In the genomic region with DNA sequence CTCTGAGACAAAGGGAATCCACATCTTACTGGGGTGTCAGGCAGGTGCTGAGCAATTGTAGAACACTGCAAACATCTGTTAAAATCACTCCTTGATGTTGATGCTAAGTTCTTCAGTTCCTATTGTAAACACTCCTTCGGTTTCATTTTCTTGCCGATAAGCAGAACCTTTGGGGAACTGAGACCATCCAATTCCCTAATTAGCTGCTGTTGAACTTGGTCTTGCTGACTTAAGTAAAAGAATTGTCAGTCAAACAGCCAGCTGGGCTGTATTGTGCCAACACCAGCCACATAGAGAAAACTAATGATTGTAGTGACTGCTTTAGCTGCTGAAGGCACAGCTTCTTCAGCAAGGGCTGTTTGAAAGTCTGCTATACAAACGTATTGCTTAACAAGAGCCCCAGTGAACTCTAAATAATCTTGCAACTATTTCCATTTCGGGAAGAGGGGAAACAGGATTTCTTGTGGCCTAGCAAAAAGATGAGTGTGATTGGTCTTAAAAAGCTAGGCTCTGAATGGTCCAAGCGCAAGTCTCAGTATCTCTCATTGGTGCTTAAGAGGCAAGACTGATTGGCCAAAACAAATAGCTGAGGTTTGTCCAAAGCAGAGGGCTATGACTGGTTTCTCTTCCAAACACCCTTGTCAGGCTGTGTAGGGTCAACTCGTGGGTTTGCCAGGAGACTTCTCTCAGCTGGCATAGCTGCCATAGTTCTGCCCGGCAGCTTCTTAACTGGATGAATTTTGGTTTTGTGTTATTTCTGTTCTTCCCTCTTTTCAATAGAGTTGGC, we compare ENCODE assay signal across 11 mouse cellular contexts. TPM values are rescaled to one million over a fixed set of nuclear protein-coding genes. Genes with fewer than 3 reads are reported as not detected.
DNase-seq lines count a peak whose midpoint lies in the region; ATAC-seq and TF ChIP-seq lines count a peak whose summit lies in the region.
"Had no signal": no experiment of that assay in that cellular context is flagged by ENCODE, and none has a peak within 500 bp of the region (broad histone marks: within the 10 kb centered on the region; RNA-seq: fewer than 3 reads in every experiment).

No protein-coding gene starts in this region.

- no peak for ATAC-seq in liver, embryonic 16.5 days (ENCODE audit: low read depth)
- ATAC-seq in hindbrain, embryonic 12.5 days (ENCODE audit: low FRiP score), result no peak
- ATAC-seq: forebrain, embryonic 16.5 days had no signal

- no peak overlapping the region for H3K9ac ChIP-seq in liver, embryonic 16.5 days (ENCODE audit: low read depth, low read length)
- H3K9ac ChIP-seq in hindbrain, embryonic 12.5 days, result no peak overlapping the region

- peaks cover 18% of the 10 kb centered on the region for H3K4me1 ChIP-seq in liver, embryonic 16.5 days (ENCODE audit: control insufficient read depth, low read depth, low read length)
- peaks cover 2% of the 10 kb centered on the region; the same call in 1 of the 2 replicates for H3K4me1 ChIP-seq in small intestine, adult 2 months (ENCODE audit: control insufficient read depth, insufficient read depth, insufficient read length, low read length)
- peaks cover 20% of the 10 kb centered on the region for H3K4me1 ChIP-seq in hindbrain, embryonic 12.5 days
- peaks cover 22% of the 10 kb centered on the region for H3K4me1 ChIP-seq in limb, embryonic 10.5 days

- H3K27ac ChIP-seq in layer of hippocampus, adult 2 months, result peak overlapping the region; percentile 43
- H3K27ac ChIP-seq in liver, embryonic 16.5 days (ENCODE audit: low read length), result peak overlapping the region; percentile 55
- peak overlapping the region; percentile 60 for H3K27ac ChIP-seq in small intestine, adult 2 months (ENCODE audit: insufficient read depth, low read depth, low read length)
- no peak overlapping the region for H3K27ac ChIP-seq in hindbrain, embryonic 12.5 days
- no peak overlapping the region for H3K27ac ChIP-seq in limb, embryonic 10.5 days
- H3K27ac ChIP-seq: kidney, postnatal 0 days had no signal

- DNase-seq in layer of hippocampus, adult 2 months (ENCODE audit: low spot score in 2 of 2), result no peak
- DNase-seq in layer of hippocampus, postnatal 36 days, result no peak
- peak; percentile 24 for DNase-seq in Muller cell, postnatal 12 days (ENCODE audit: inconsistent ontology term)
- DNase-seq in gastrocnemius, postnatal 4 days (ENCODE audit: low spot score in 2 of 2), result no peak
- no peak for DNase-seq in limb, embryonic 10.5 days (ENCODE audit: low spot score)
- DNase-seq: adrenal gland, postnatal 36 days had no signal

- no peaks in the 10 kb centered on the region for H3K36me3 ChIP-seq in liver, embryonic 16.5 days (ENCODE audit: control insufficient read depth, insufficient read depth)
- no peaks in the 10 kb centered on the region for H3K36me3 ChIP-seq in small intestine, adult 2 months (ENCODE audit: control insufficient read depth, insufficient read depth, low read length)
- H3K36me3 ChIP-seq in hindbrain, embryonic 12.5 days, result no peaks in the 10 kb centered on the region
- no peaks in the 10 kb centered on the region for H3K36me3 ChIP-seq in limb, embryonic 10.5 days

- H3K4me3 ChIP-seq in layer of hippocampus, adult 2 months, result no peak overlapping the region
- no peak overlapping the region for H3K4me3 ChIP-seq in liver, embryonic 16.5 days (ENCODE audit: low read depth, low read length)
- no peak overlapping the region for H3K4me3 ChIP-seq in small intestine, adult 2 months (ENCODE audit: low read depth, low read length)
- H3K4me3 ChIP-seq in hindbrain, embryonic 12.5 days, result no peak overlapping the region
- H3K4me3 ChIP-seq in limb, embryonic 10.5 days, result no peak overlapping the region

- H3K4me2 ChIP-seq in liver, embryonic 16.5 days (ENCODE audit: low read depth, low read length), result peak overlapping the region; percentile 21; the same call in 1 of the 2 replicates
- no peak overlapping the region for H3K4me2 ChIP-seq in hindbrain, embryonic 12.5 days (replicated peaks)

- H3K27me3 ChIP-seq in liver, embryonic 16.5 days (ENCODE audit: control insufficient read depth, insufficient read depth, low read depth, low read length), result no peaks in the 10 kb centered on the region
- no peaks in the 10 kb centered on the region for H3K27me3 ChIP-seq in small intestine, adult 2 months (ENCODE audit: control insufficient read depth, insufficient read depth, low read length)
- no peaks in the 10 kb centered on the region for H3K27me3 ChIP-seq in hindbrain, embryonic 12.5 days
- no peaks in the 10 kb centered on the region for H3K27me3 ChIP-seq in limb, embryonic 10.5 days (ENCODE audit: low read depth, poor library complexity, severe bottlenecking)

- TF ChIP-seq CTCF in layer of hippocampus, adult 2 months (conservative IDR thresholded peaks at IDR 0.05), result no peak
- no peak for TF ChIP-seq CTCF in small intestine, adult 2 months (IDR thresholded peaks at IDR 0.05; ENCODE audit: extremely low read depth, insufficient read length, insufficient replicate concordance, low read depth, low read length)

- no peaks in the 10 kb centered on the region for H3K9me3 ChIP-seq in liver, embryonic 16.5 days (replicated peaks; ENCODE audit: control insufficient read depth, low read length)
- H3K9me3 ChIP-seq in hindbrain, embryonic 12.5 days (replicated peaks), result no peaks in the 10 kb centered on the region
- H3K9me3 ChIP-seq in limb, embryonic 10.5 days (replicated peaks), result no peaks in the 10 kb centered on the region

- TF ChIP-seq POLR2A in small intestine, adult 2 months (IDR thresholded peaks at IDR 0.05; ENCODE audit: low read depth, low read length), result no peak

- WGBS in liver, embryonic 16.5 days (ENCODE audit: insufficient replicate concordance), result 50% methylated on average over 7 of the region's 7 CpGs
- 52% methylated on average over 7 of the region's 7 CpGs for WGBS in small intestine, adult 2 months
- 80% methylated on average over 7 of the region's 7 CpGs for WGBS in hindbrain, embryonic 12.5 days
- WGBS in limb, embryonic 10.5 days, result 84% methylated on average over 7 of the region's 7 CpGs

RNA-seq across cellular contexts. Expression of a gene that starts 3.2 kb away (rescaled TPM):
- total RNA-seq in layer of hippocampus, adult 2 months (2021), result 10 to 100 TPM; 16.8 to 17.4 TPM
- total RNA-seq in layer of hippocampus, postnatal 36 days (2021), result 10 to 100 TPM; 14.5 to 15.2 TPM
- 29.1 and 35.1 TPM in 2 replicates for polyA plus RNA-seq in liver, embryonic 16.5 days (2015; fragmentation: Nextera tagmentation; extraction: Ambion mirVana)
- polyA plus RNA-seq in small intestine, adult 2 months (2012; rRNA removed), result 2.2 and 5.6 TPM in 2 replicates
- polyA plus RNA-seq in hindbrain, embryonic 12.5 days (2016; fragmentation: Nextera tagmentation; extraction: Ambion mirVana), result 89.8 and 102 TPM in 2 replicates
- total RNA-seq in gastrocnemius, postnatal 4 days (2021), result 10 to 100 TPM; 14.0 to 15.1 TPM
- polyA plus RNA-seq in limb, embryonic 10.5 days (2016; fragmentation: Nextera tagmentation; extraction: Ambion mirVana), result 264 and 277 TPM in 2 replicates

RNA-seq across cellular contexts. Expression of a gene that starts 3.8 kb away (rescaled TPM):
- total RNA-seq in layer of hippocampus, adult 2 months (2021), result 10 to 100 TPM; 91.8 to 92.0 TPM
- total RNA-seq in layer of hippocampus, postnatal 36 days (2021), result 10 to 100 TPM; 88.2 to 98.0 TPM
- polyA plus RNA-seq in liver, embryonic 16.5 days (2015; fragmentation: Nextera tagmentation; extraction: Ambion mirVana), result 39.1 and 39.2 TPM in 2 replicates
- polyA plus RNA-seq in small intestine, adult 2 months (2012; rRNA removed), result 11.8 and 21.2 TPM in 2 replicates
- polyA plus RNA-seq in hindbrain, embryonic 12.5 days (2016; fragmentation: Nextera tagmentation; extraction: Ambion mirVana), result 81.5 and 86.2 TPM in 2 replicates
- 10 to 100 TPM; 54.3 to 56.2 TPM for total RNA-seq in gastrocnemius, postnatal 4 days (2021)
- 93.7 and 101 TPM in 2 replicates for polyA plus RNA-seq in limb, embryonic 10.5 days (2016; fragmentation: Nextera tagmentation; extraction: Ambion mirVana)

RNA-seq across cellular contexts. Expression of a gene that starts 42.7 kb away (rescaled TPM):
- total RNA-seq in layer of hippocampus, adult 2 months (2021), result 10 to 100 TPM; 85.6 to 93.4 TPM
- total RNA-seq in layer of hippocampus, postnatal 36 days (2021), result 10 to 100 TPM; 79.4 to 96.0 TPM
- 10.1 and 13.5 TPM in 2 replicates for polyA plus RNA-seq in liver, embryonic 16.5 days (2015; fragmentation: Nextera tagmentation; extraction: Ambion mirVana)
- 45.6 and 86.6 TPM in 2 replicates for polyA plus RNA-seq in small intestine, adult 2 months (2012; rRNA removed)
- 22.8 and 24.3 TPM in 2 replicates for polyA plus RNA-seq in hindbrain, embryonic 12.5 days (2016; fragmentation: Nextera tagmentation; extraction: Ambion mirVana)
- total RNA-seq in gastrocnemius, postnatal 4 days (2021), result 10 to 100 TPM; 27.3 to 28.5 TPM
- polyA plus RNA-seq in limb, embryonic 10.5 days (2016; fragmentation: Nextera tagmentation; extraction: Ambion mirVana), result 21.8 and 22.9 TPM in 2 replicates

Comparison
In these comparisons a context has a peak if more than half of its experiments do, and no peak if none do; other contexts are left out.
1. H3K27ac ChIP-seq: peak in layer of hippocampus, adult 2 months (single experiment), liver, embryonic 16.5 days (single experiment) and small intestine, adult 2 months (single experiment); none in hindbrain, embryonic 12.5 days (single experiment) and limb, embryonic 10.5 days (single experiment).